In the genomic region with DNA sequence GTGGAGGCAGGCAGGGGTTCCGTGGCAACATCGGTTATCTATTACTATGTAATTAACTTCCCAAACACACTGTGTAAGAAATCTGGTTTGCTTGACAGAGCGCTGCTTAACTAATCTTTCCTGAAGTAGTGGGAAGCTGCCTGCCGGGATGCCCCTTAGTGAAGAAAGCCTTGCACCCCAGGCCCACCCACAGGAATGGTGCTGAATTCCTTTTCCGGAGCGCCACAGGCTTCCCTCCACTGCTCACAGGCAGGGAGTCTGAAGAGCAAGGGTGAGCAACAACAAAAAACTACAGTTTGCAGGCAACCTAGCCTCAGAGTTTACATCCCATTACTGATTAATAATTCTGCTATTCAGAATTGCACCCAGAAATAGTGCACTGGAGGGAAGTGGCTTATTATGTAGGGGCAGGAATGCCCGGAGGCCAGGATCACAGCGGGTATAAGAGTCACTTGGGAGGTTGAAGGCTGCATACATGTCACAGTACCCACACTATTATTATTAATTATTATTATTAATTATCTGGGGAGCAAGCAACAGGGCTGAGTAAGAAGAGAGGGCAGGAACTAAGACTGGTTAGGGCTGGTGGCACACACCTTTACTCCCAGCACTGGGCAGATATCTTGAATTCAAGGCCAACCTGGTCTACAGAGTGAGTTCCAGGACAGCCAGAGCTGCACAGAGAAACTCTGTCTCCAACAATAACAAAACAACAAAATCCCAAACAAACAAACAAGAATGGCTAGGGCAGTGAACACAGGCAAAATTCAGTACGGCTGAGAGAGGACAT, we compare ENCODE assay signal across 13 mouse cellular contexts. TPM values are rescaled to one million over a fixed set of nuclear protein-coding genes. Genes with fewer than 3 reads are reported as not detected.
DNase-seq lines count a peak whose midpoint lies in the region; ATAC-seq and TF ChIP-seq lines count a peak whose summit lies in the region.
"Had no signal": no experiment of that assay in that cellular context is flagged by ENCODE, and none has a peak within 500 bp of the region (broad histone marks: within the 10 kb centered on the region; RNA-seq: fewer than 3 reads in every experiment).

No protein-coding gene starts in this region.

- 22% methylated on average over 9 of the region's 9 CpGs for WGBS in forebrain, embryonic 11.5 days
- WGBS in forebrain, embryonic 15.5 days = 21% methylated on average over 9 of the region's 9 CpGs
- WGBS in kidney, embryonic 14.5 days = 25% methylated on average over 9 of the region's 9 CpGs
- 33% methylated on average over 9 of the region's 9 CpGs for WGBS in limb, embryonic 10.5 days

- no peak overlapping the region for H3K4me3 ChIP-seq in forebrain, embryonic 11.5 days (ENCODE audit: low read depth, low read length)
- no peak overlapping the region for H3K4me3 ChIP-seq in forebrain, embryonic 15.5 days
- H3K4me3 ChIP-seq in kidney, embryonic 14.5 days (ENCODE audit: low read length) = no peak overlapping the region
- no peak overlapping the region; the same call in 1 of the 2 replicates for H3K4me3 ChIP-seq in limb, embryonic 10.5 days
- no peak overlapping the region for H3K4me3 ChIP-seq in left cerebral cortex, adult 2 months
- H3K4me3 ChIP-seq: forebrain, embryonic 13.5 days; gastrocnemius, adult 2 months; liver, embryonic 15.5 days had no signal

- no peaks in the 10 kb centered on the region for H3K9me3 ChIP-seq in forebrain, embryonic 11.5 days (ENCODE audit: control insufficient read depth, low read length)
- H3K9me3 ChIP-seq in forebrain, embryonic 15.5 days = no peaks in the 10 kb centered on the region
- no peaks in the 10 kb centered on the region for H3K9me3 ChIP-seq in kidney, embryonic 14.5 days (ENCODE audit: control insufficient read depth, low read length)
- no peaks in the 10 kb centered on the region for H3K9me3 ChIP-seq in limb, embryonic 10.5 days (replicated peaks)
- H3K9me3 ChIP-seq: forebrain, embryonic 13.5 days; G1E; liver, embryonic 15.5 days; megakaryocyte, embryonic 14.5 days had no signal

- DNase-seq in forebrain, embryonic 11.5 days (ENCODE audit: low spot score) = no peak
- no peak for DNase-seq in kidney, postnatal 36 days
- DNase-seq in ZHBTc4 (ENCODE audit: low read depth, low spot score) = peak; percentile 46
- DNase-seq in limb, embryonic 10.5 days (ENCODE audit: low spot score) = peak; percentile 37
- no peak for DNase-seq in cerebellum, adult 9-10 months
- no peak for DNase-seq in left cerebral cortex, adult 2 months (ENCODE audit: extremely low spot score in 1 of 2, low spot score in 2 of 2)
- DNase-seq: gastrocnemius, adult 2 months had no signal

- H3K9ac ChIP-seq in forebrain, embryonic 11.5 days (ENCODE audit: low read length) = 0 out of 2 replicates have a peak overlapping the region, but pooled peaks have one; percentile 7
- no peak overlapping the region for H3K9ac ChIP-seq in forebrain, embryonic 15.5 days (replicated peaks)
- H3K9ac ChIP-seq in kidney, embryonic 14.5 days (ENCODE audit: low read depth, low read length) = no peak overlapping the region
- H3K9ac ChIP-seq: forebrain, embryonic 13.5 days; liver, embryonic 15.5 days had no signal

- peaks cover 6% of the 10 kb centered on the region; the same call in 1 of the 2 replicates for H3K4me1 ChIP-seq in forebrain, embryonic 11.5 days (replicated peaks; ENCODE audit: control insufficient read depth, insufficient read depth, low read length)
- no peaks in the 10 kb centered on the region for H3K4me1 ChIP-seq in forebrain, embryonic 15.5 days
- peaks cover 11% of the 10 kb centered on the region for H3K4me1 ChIP-seq in kidney, embryonic 14.5 days (ENCODE audit: control insufficient read depth, insufficient read depth, low read length)
- peaks cover 15% of the 10 kb centered on the region for H3K4me1 ChIP-seq in limb, embryonic 10.5 days

- H3K36me3 ChIP-seq in forebrain, embryonic 11.5 days (ENCODE audit: control insufficient read depth, insufficient read depth, low read length) = no peaks in the 10 kb centered on the region
- H3K36me3 ChIP-seq in forebrain, embryonic 15.5 days = no peaks in the 10 kb centered on the region
- no peaks in the 10 kb centered on the region for H3K36me3 ChIP-seq in kidney, embryonic 14.5 days (ENCODE audit: control insufficient read depth, insufficient read depth, low read length)
- H3K36me3 ChIP-seq in limb, embryonic 10.5 days = no peaks in the 10 kb centered on the region
- H3K36me3 ChIP-seq: G1E; liver, embryonic 15.5 days had no signal

- ATAC-seq in forebrain, embryonic 11.5 days (replicated peaks; ENCODE audit: low FRiP score) = no peak
- no peak for ATAC-seq in forebrain, embryonic 15.5 days (replicated peaks)
- peak; percentile 74 for ATAC-seq in kidney, embryonic 14.5 days (ENCODE audit: low FRiP score, low TSS enrichment)
- ATAC-seq: forebrain, embryonic 13.5 days had no signal

- H3K27ac ChIP-seq in forebrain, embryonic 11.5 days (ENCODE audit: low read depth, low read length) = no peak overlapping the region
- no peak overlapping the region for H3K27ac ChIP-seq in forebrain, embryonic 15.5 days (replicated peaks)
- peak overlapping the region; percentile 49; the same call in 1 of the 2 replicates for H3K27ac ChIP-seq in kidney, embryonic 14.5 days (ENCODE audit: low read depth, low read length)
- 0 out of 2 replicates have a peak overlapping the region, but pooled peaks have one; percentile 23 for H3K27ac ChIP-seq in limb, embryonic 10.5 days
- no peak overlapping the region for H3K27ac ChIP-seq in left cerebral cortex, adult 2 months
- H3K27ac ChIP-seq: forebrain, embryonic 13.5 days; gastrocnemius, adult 2 months; liver, embryonic 15.5 days had no signal

- no peak overlapping the region for H3K4me2 ChIP-seq in forebrain, embryonic 11.5 days (ENCODE audit: low read depth, low read length, severe bottlenecking)
- no peak overlapping the region for H3K4me2 ChIP-seq in forebrain, embryonic 15.5 days (replicated peaks)
- no peak overlapping the region for H3K4me2 ChIP-seq in kidney, embryonic 14.5 days (replicated peaks; ENCODE audit: low read depth, low read length)
- H3K4me2 ChIP-seq: forebrain, embryonic 13.5 days; liver, embryonic 15.5 days had no signal

- no peak for TF ChIP-seq CTCF in left cerebral cortex, adult 2 months (IDR thresholded peaks at IDR 0.05)

- intact Hi-C loops in left cerebral cortex, adult 2 months (cut with DNase I) = no loop called here

- no peaks in the 10 kb centered on the region for H3K27me3 ChIP-seq in forebrain, embryonic 11.5 days (ENCODE audit: control insufficient read depth, insufficient read depth, low read length)
- H3K27me3 ChIP-seq in forebrain, embryonic 15.5 days = no peaks in the 10 kb centered on the region
- H3K27me3 ChIP-seq in kidney, embryonic 14.5 days (ENCODE audit: control insufficient read depth, insufficient read depth, low read length) = no peaks in the 10 kb centered on the region
- H3K27me3 ChIP-seq in limb, embryonic 10.5 days (ENCODE audit: low read depth, poor library complexity, severe bottlenecking) = no peaks in the 10 kb centered on the region
- H3K27me3 ChIP-seq: forebrain, embryonic 13.5 days; liver, embryonic 15.5 days had no signal

RNA-seq across cellular contexts. Expression of a gene that starts 26.0 kb away (rescaled TPM):
- polyA plus RNA-seq in forebrain, embryonic 11.5 days (2014; fragmentation: Nextera tagmentation; extraction: Ambion mirVana) = 292 and 305 TPM in 2 replicates
- 122 and 125 TPM in 2 replicates for polyA plus RNA-seq in forebrain, embryonic 15.5 days (2015; fragmentation: Nextera tagmentation; extraction: Ambion mirVana)
- polyA plus RNA-seq in kidney, embryonic 14.5 days (2014; fragmentation: Nextera tagmentation; extraction: Ambion mirVana) = 146 and 181 TPM in 2 replicates
- polyA plus RNA-seq in limb, embryonic 10.5 days (2016; fragmentation: Nextera tagmentation; extraction: Ambion mirVana) = 270 and 301 TPM in 2 replicates
- total RNA-seq in left cerebral cortex, adult 2 months (2021) = 1 to 10 TPM; 3.3 to 4.4 TPM

Comparison
In these comparisons a context has a peak if more than half of its experiments do, and no peak if none do; other contexts are left out.
1. DNase-seq: peak in ZHBTc4 (single experiment) and limb, embryonic 10.5 days (single experiment); none in forebrain, embryonic 11.5 days (single experiment), kidney, postnatal 36 days (0 of 2), cerebellum, adult 9-10 months (single experiment) and left cerebral cortex, adult 2 months (0 of 2).
2. H3K27ac ChIP-seq: peak in kidney, embryonic 14.5 days (single experiment) and limb, embryonic 10.5 days (single experiment); none in forebrain, embryonic 11.5 days (single experiment), forebrain, embryonic 15.5 days (single experiment) and left cerebral cortex, adult 2 months (single experiment).